Mouse (Mus musculus) limb, embryonic 14.5 days (tissue): ENCODE measurements at regions not wholly inside any gene's neighbourhood (a gene's known extent, or its start where the extent isn't known, plus 50 kb on each side); places are given as distances from the start of the nearest gene placed in this dataset.

Source experiments
- ATAC-seq: fragments of 200-750 bp; cut with Nextera tagmentation; 2 replicates; pipeline ENCODE4 v1.8.0; 2017; ENCODE audit warnings: low read depth, moderate number of reproducible peaks, moderate TSS enrichment; ENCODE audit not compliant: low FRiP score
- DNase-seq: peaks from one replicate; pipeline ENCODE4 v3.0.0-alpha.2; 2015; ENCODE audit warnings: low spot score
- H3K27ac ChIP-seq: fragments of 300-500 bp; sonication (generic); replicated peaks from 2 replicates; pipeline ENCODE4 v1.5.1; 2014; ENCODE audit warnings: low read depth, mild to moderate bottlenecking, low read length, moderate library complexity, mixed read lengths
- H3K27me3 ChIP-seq: fragments of 300-500 bp; sonication (generic); 2 replicates; pipeline ENCODE4 v1.6.1; 2014; ENCODE audit warnings: low read length, mixed read lengths; ENCODE audit not compliant: control insufficient read depth, insufficient read depth
- H3K36me3 ChIP-seq: fragments of 300-500 bp; sonication (generic); 2 replicates; pipeline ENCODE4 v1.6.1; 2014; ENCODE audit warnings: mild to moderate bottlenecking, low read length, moderate library complexity, mixed read lengths; ENCODE audit not compliant: control insufficient read depth, insufficient read depth
- H3K4me1 ChIP-seq: fragments of 300-500 bp; sonication (generic); 2 replicates; pipeline ENCODE4 v1.6.1; 2014; ENCODE audit warnings: antibody characterized with exemption, low read length, mixed read lengths; ENCODE audit not compliant: control insufficient read depth, insufficient read depth
- H3K4me2 ChIP-seq: fragments of 300-500 bp; sonication (generic); replicated peaks from 2 replicates; pipeline ENCODE4 v1.6.1; 2014; ENCODE audit warnings: low read depth, mild to moderate bottlenecking, low read length, moderate library complexity; ENCODE audit not compliant: severe bottlenecking
- H3K4me3 ChIP-seq: fragments of 300-500 bp; sonication (generic); replicated peaks from 2 replicates; pipeline ENCODE4 v1.5.1; 2014; ENCODE audit warnings: low read length
- H3K9ac ChIP-seq: fragments of 300-500 bp; sonication (generic); 2 replicates; pipeline ENCODE4 v1.6.1; 2014; ENCODE audit warnings: mild to moderate bottlenecking, low read depth, low read length, moderate library complexity; ENCODE audit not compliant: severe bottlenecking
- H3K9me3 ChIP-seq: fragments of 300-500 bp; sonication (generic); 2 replicates; pipeline ENCODE4 v1.6.1; 2016; ENCODE audit warnings: low read length; ENCODE audit not compliant: control insufficient read depth
- POLR2A ChIP-seq: fragments of 200-500 bp; IDR thresholded peaks from 2 replicates; pipeline ENCODE4 v1.8.0; 2012; ENCODE audit warnings: inconsistent platforms, mild to moderate bottlenecking, moderate library complexity, borderline replicate concordance; ENCODE audit not compliant: insufficient read depth, insufficient read length; ENCODE audit errors: extremely low read depth
- WGBS: fragments of 180-500 bp; shearing (Covaris S2); extraction: QIAGEN DNeasy Blood & Tissue Kit; methylation state at CpG from one replicate; pipeline ENCODE4 v1.1.7; 2014; 5-methylcytosine and 5-hydroxymethylcytosine counted together

GRCm38 (mm10) chr2:9267675-9268074, 613.4 kb upstream of the 4930412O13Rik start:
- no peaks in the 10 kb centered on the region for H3K27me3 ChIP-seq
- H3K9ac ChIP-seq = no peak overlapping the region
- DNase-seq (no peak), ATAC-seq (no peak)
- H3K27ac ChIP-seq = no peak overlapping the region
- H3K36me3 ChIP-seq = no peaks in the 10 kb centered on the region
- H3K4me2 ChIP-seq = no peak overlapping the region
- WGBS = 95% methylated on average over 4 of the region's 4 CpGs
- no peaks in the 10 kb centered on the region for H3K9me3 ChIP-seq
- no peak for TF ChIP-seq POLR2A
- no peak overlapping the region for H3K4me3 ChIP-seq
- H3K4me1 ChIP-seq = no peaks in the 10 kb centered on the region

DNA sequence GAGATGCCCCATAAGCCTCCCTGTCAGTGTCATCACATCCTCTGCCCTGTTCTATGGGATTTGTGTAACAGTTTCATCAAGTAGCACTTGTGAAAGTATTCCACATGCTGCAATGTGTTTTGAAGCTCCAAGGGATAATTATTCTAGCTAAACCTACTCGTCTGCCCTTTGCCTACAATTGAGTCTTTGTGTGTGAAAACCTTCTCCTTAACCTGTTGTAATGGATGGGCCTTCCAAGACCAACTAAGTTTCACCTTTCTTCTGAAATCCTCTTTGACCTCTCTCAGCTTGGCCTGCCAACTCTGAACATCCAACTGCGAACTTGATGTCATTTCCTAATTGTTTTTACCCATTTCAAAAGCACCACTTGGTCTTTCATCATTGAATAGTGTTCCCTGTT, 597.6 kb upstream of the 4930412O13Rik start:
- WGBS = 79% methylated on average over 2 of the region's 2 CpGs
- Histone ChIP-seq H3K9me3 (no peaks in the 10 kb centered on the region), H3K36me3 (no peaks in the 10 kb centered on the region), H3K4me2 (no peak overlapping the region), H3K27me3 (no peaks in the 10 kb centered on the region), H3K4me3 (no peak overlapping the region), H3K9ac (no peak overlapping the region), H3K27ac (no peak overlapping the region), H3K4me1 (no peaks in the 10 kb centered on the region)
- DNase-seq = no peak
- no peak for ATAC-seq
- no peak for TF ChIP-seq POLR2A

DNA sequence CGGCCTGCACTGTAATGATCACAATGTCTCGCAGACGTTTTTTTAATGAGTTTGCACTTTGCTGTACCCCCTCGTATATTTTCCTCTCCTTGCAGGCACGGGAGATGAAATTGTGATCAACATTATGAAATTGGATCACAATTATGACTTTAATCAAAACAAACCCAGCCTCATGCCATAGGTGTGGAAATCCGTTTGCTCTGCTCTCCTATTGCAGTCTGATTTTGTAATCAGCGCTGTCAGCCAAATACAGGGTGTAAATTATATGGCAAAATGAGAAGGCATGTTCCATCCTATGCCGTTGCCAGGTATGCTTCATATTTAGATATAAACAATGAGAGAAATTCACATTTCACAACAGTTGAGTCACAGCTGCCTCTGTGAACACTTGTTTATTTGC, 595.3 kb upstream of the 4930412O13Rik start:
- H3K4me1 ChIP-seq = no peaks in the 10 kb centered on the region
- H3K27ac ChIP-seq = no peak overlapping the region
- H3K9me3 ChIP-seq = no peaks in the 10 kb centered on the region
- ATAC-seq (no peak), DNase-seq (no peak)
- no peak overlapping the region for H3K4me2 ChIP-seq
- WGBS = 51% methylated on average over 8 of the region's 8 CpGs
- no peaks in the 10 kb centered on the region for H3K27me3 ChIP-seq
- H3K9ac ChIP-seq = no peak overlapping the region
- no peak for TF ChIP-seq POLR2A
- H3K36me3 ChIP-seq = no peaks in the 10 kb centered on the region
- H3K4me3 ChIP-seq = no peak overlapping the region

DNA sequence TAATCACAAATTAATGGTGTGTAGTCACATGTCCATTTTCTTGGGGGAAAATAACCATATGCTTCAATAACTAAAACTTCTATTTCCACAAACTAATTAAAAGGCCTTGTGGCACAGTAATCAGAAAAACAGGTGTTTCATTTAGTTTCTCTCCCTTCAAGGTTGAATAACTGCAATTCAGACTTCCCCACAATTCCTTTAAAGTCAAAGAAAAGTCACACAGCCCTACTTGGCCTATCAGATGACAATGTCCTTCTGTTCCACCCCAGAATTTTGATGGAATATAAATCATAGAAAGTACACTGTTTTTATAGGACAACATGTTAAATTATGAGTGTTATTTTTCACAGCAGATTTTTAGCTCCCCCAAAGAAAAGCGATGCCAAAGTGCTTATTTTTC, 594.0 kb upstream of the 4930412O13Rik start:
- no peak for DNase-seq
- H3K27me3 ChIP-seq = no peaks in the 10 kb centered on the region
- H3K27ac ChIP-seq = no peak overlapping the region
- H3K4me1 ChIP-seq = no peaks in the 10 kb centered on the region
- H3K4me2 ChIP-seq = no peak overlapping the region
- no peak for ATAC-seq
- no peak overlapping the region for H3K4me3 ChIP-seq
- H3K9ac ChIP-seq = no peak overlapping the region
- 88% methylated on average over 1 of the region's 1 CpGs for WGBS
- no peaks in the 10 kb centered on the region for H3K9me3 ChIP-seq
- no peak for TF ChIP-seq POLR2A
- no peaks in the 10 kb centered on the region for H3K36me3 ChIP-seq

GRCm38 (mm10) chr2:9287623-9288022, 593.4 kb upstream of the 4930412O13Rik start:
- H3K4me2 ChIP-seq = no peak overlapping the region
- no peaks in the 10 kb centered on the region for H3K9me3 ChIP-seq
- no peaks in the 10 kb centered on the region for H3K36me3 ChIP-seq
- DNase-seq = no peak
- WGBS = 51% methylated on average over 6 of the region's 6 CpGs
- no peak overlapping the region for H3K27ac ChIP-seq
- no peak for ATAC-seq
- no peaks in the 10 kb centered on the region for H3K27me3 ChIP-seq
- H3K4me1 ChIP-seq = no peaks in the 10 kb centered on the region
- TF ChIP-seq POLR2A = no peak
- H3K9ac ChIP-seq = no peak overlapping the region
- no peak overlapping the region for H3K4me3 ChIP-seq
